Mouse (Mus musculus) stomach, embryonic 15.5 days (tissue): ENCODE results near the gene Rgs9bp. TPM values are rescaled to one million over a fixed set of nuclear protein-coding genes. Genes with fewer than 3 reads are reported as not detected.
"Not testable (repeated sequence)": the region's sequence is repeated elsewhere in the genome, so short reads cannot be mapped to it uniquely, and the experiment has no call there.

Experiments
- ATAC-seq: fragments of 200-750 bp; cut with Nextera tagmentation; 2 replicates; pipeline ENCODE4 v1.8.0; 2017; ENCODE audit warnings: low read depth, moderate number of reproducible peaks, moderate TSS enrichment; ENCODE audit not compliant: insufficient read depth, low FRiP score
- H3K27ac ChIP-seq: fragments of 300-500 bp; sonication (generic); 2 replicates; pipeline ENCODE4 v1.5.1; 2015; ENCODE audit warnings: mild to moderate bottlenecking, inconsistent platforms
- H3K27me3 ChIP-seq: fragments of 300-500 bp; sonication (generic); replicated peaks from 2 replicates; pipeline ENCODE4 v1.6.1; 2015; ENCODE audit warnings: inconsistent platforms
- H3K36me3 ChIP-seq: fragments of 300-500 bp; sonication (generic); 2 replicates; pipeline ENCODE4 v1.6.1; 2015; ENCODE audit warnings: inconsistent platforms
- H3K4me1 ChIP-seq: fragments of 300-500 bp; sonication (generic); 2 replicates; pipeline ENCODE4 v1.6.1; 2015; ENCODE audit warnings: inconsistent platforms
- H3K4me2 ChIP-seq: fragments of 300-500 bp; sonication (generic); 2 replicates; pipeline ENCODE4 v1.6.1; 2015; ENCODE audit warnings: mild to moderate bottlenecking, inconsistent platforms
- H3K4me3 ChIP-seq: fragments of 300-500 bp; sonication (generic); replicated peaks from 2 replicates; pipeline ENCODE4 v1.5.1; 2015; ENCODE audit warnings: inconsistent platforms
- H3K9ac ChIP-seq: fragments of 300-500 bp; sonication (generic); 2 replicates; pipeline ENCODE4 v1.6.1; 2015; ENCODE audit warnings: inconsistent platforms
- H3K9me3 ChIP-seq: fragments of 300-500 bp; sonication (generic); 2 replicates; pipeline ENCODE4 v1.6.1; 2016; ENCODE audit warnings: inconsistent platforms
- WGBS: fragments of 180-500 bp; shearing (Covaris S2); methylation state at CpG from one replicate; pipeline ENCODE4 v1.1.7; 2015; 5-methylcytosine and 5-hydroxymethylcytosine counted together
- polyA plus RNA-seq: library from polyadenylated mRNA; unstranded; fragments of >200 nt; fragmentation: Nextera tagmentation; extraction: Ambion mirVana; gene quantifications from 2 replicates; pipeline ENCODE4 v1.2.1, GENCODE M21; 2015

The Rgs9bp gene
- polyA plus RNA-seq, 1 experiment from 2014 or later, result 0.08 TPM

DNA sequence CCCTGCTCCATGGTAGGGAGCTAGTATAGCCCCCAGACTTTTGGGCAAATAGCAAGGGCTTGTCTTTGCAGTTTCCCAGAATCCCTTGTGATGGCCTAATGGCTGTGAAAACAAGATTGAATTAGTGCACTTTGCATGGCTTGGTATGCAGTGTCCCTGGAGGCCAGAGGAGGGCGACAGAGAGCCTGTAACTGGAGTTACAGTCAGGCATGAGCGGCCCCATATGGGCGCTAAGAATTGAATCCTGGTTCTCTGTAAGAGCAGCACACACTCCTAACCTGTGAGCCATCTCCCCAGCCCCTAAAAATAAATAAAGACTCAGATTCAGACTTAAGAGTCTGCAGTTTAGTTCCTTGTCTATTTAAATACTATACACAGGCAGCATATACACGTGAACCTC, 5.5 kb downstream of the Rgs9bp start:
- WGBS, result 40% methylated on average over 4 of the region's 4 CpGs
- H3K9me3 ChIP-seq, result no peaks in the 10 kb centered on the region
- no peak overlapping the region for H3K9ac ChIP-seq
- no peak for ATAC-seq
- H3K27ac ChIP-seq, result no peak overlapping the region
- no peaks in the 10 kb centered on the region for H3K36me3 ChIP-seq
- H3K4me2 ChIP-seq, result no peak overlapping the region
- peaks cover 19% of the 10 kb centered on the region for H3K27me3 ChIP-seq
- peaks cover 11% of the 10 kb centered on the region; the same call in 1 of the 2 replicates for H3K4me1 ChIP-seq
- H3K4me3 ChIP-seq, result no peak overlapping the region

GRCm38 (mm10) chr7:35570883-35571282, 14.5 kb downstream of the Rgs9bp start:
- ATAC-seq, H3K9ac ChIP-seq, H3K4me3 ChIP-seq, H3K4me1 ChIP-seq, H3K27ac ChIP-seq, H3K4me2 ChIP-seq, H3K27me3 ChIP-seq, H3K9me3 ChIP-seq, H3K36me3 ChIP-seq: not testable (repeated sequence)
- WGBS, result 22% methylated on average over 6 of the region's 6 CpGs

DNA sequence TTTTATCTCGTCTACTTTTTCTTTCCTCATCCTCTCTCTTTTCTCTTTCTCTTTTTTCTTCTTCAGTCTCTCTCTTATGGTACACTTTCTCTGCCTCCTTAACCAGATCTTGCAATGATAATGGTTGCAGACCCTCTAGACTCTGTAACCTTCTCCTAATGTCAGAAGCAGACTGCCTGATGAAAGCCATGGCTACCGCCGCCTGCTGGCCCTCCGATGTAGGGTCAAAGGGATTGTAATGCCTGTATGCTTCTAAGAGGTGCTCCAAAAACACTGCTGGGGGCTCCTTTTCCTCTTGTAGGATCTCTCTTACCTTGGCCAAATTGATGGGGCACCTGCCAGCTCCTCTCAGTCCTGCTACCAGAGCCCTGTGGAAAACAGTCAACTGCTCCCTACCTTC, 15.7 kb downstream of the Rgs9bp start:
- H3K9me3 ChIP-seq, H3K9ac ChIP-seq, ATAC-seq, H3K36me3 ChIP-seq, H3K4me3 ChIP-seq, H3K27ac ChIP-seq, H3K4me1 ChIP-seq, H3K27me3 ChIP-seq, H3K4me2 ChIP-seq: not testable (repeated sequence)
- WGBS, result 94% methylated on average over 4 of the region's 4 CpGs

GRCm38 (mm10) chr7:35565965-35566364, 19.4 kb downstream of the Rgs9bp start:
- H3K9ac ChIP-seq, H3K36me3 ChIP-seq, H3K27ac ChIP-seq, H3K4me2 ChIP-seq, H3K27me3 ChIP-seq, H3K9me3 ChIP-seq, H3K4me3 ChIP-seq, H3K4me1 ChIP-seq, ATAC-seq: not testable (repeated sequence)
- 75% methylated on average over 13 of the region's 13 CpGs for WGBS

DNA sequence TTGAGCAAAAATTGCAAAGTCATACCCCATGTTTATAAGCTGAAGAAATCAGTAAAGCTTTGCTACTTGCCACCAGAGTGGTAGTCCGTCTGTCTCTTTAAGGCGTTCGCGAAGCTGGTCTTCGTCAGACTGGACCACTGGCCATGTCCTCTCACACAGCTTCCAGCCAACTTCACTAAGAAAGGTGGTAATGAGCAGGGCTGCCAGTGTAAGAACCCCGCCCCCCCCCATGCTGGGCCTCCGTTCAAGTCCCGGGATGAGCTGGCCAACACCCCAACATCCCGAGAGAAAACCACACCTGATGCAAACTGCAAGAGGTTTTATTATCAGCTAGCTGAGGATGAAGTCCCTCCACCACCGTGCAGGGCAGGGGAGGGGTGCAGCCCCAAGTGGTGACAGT, 20.5 kb downstream of the Rgs9bp start:
- ATAC-seq, H3K27ac ChIP-seq, H3K9ac ChIP-seq, H3K27me3 ChIP-seq, H3K4me3 ChIP-seq, H3K4me1 ChIP-seq, H3K9me3 ChIP-seq, H3K36me3 ChIP-seq, H3K4me2 ChIP-seq: not testable (repeated sequence)
- WGBS, result 74% methylated on average over 10 of the region's 10 CpGs

DNA sequence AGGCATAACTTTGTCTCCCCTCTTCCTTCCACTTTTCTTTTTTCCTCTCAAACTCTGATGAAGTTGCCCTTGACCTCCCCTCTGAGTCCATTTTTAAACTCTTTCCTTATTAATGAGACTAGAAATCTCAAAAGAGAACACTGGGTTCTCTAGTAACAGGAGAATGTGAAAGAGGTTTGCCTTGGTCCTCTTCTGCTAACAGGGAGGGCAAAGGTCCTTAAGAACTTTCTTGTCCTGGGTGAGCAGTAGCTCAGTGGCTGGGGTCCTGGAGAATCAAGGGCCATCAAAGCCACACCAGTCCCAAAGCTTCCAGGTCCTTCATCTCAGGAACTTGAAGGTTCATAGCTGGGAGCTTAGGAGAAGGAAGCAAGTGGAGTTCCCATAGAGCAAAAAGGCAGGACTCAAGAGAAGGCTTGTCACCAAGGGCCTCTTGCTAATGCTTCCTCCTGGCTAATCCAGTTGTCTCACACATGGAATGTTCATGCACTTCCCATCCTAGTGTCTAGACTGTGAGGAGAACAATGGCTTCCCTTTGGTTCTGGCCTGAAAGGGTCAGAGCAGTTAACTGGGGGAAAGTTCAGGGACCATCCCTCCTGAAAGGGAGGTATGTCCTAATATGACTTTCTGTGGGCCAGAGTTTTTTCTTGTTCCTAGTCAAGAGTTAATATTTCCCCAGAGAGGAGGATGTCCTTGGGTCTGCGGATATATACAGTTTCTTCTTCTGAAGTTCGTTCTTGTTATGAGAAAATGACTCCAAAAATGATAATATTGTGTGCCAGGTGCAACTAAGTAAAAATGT, 21.1 kb downstream of the Rgs9bp start:
- no peak overlapping the region for H3K9ac ChIP-seq
- no peak overlapping the region for H3K27ac ChIP-seq
- no peaks in the 10 kb centered on the region for H3K36me3 ChIP-seq
- H3K9me3 ChIP-seq, result no peaks in the 10 kb centered on the region
- H3K4me2 ChIP-seq, result no peak overlapping the region
- H3K4me3 ChIP-seq, result no peak overlapping the region
- H3K4me1 ChIP-seq, result no peaks in the 10 kb centered on the region
- WGBS, result 79% methylated on average over 2 of the region's 2 CpGs
- no peaks in the 10 kb centered on the region for H3K27me3 ChIP-seq
- no peak for ATAC-seq

- Histone ChIP-seq H3K27me3 (no peaks in the 10 kb centered on the region), H3K4me1 (0 out of 2 replicates have a peak, but pooled peaks cover 2% of the 10 kb centered on the region), H3K27ac (no peak overlapping the region), H3K9me3 (no peaks in the 10 kb centered on the region), H3K36me3 (no peaks in the 10 kb centered on the region), H3K9ac (no peak overlapping the region), H3K4me3 (no peak overlapping the region), H3K4me2 (no peak overlapping the region)
- 67% methylated on average over 11 of the region's 11 CpGs for WGBS
- ATAC-seq, result no peak
Observed at GRCm38 (mm10) chr7:35563071-35563470, 22.3 kb downstream of the Rgs9bp start.

DNA sequence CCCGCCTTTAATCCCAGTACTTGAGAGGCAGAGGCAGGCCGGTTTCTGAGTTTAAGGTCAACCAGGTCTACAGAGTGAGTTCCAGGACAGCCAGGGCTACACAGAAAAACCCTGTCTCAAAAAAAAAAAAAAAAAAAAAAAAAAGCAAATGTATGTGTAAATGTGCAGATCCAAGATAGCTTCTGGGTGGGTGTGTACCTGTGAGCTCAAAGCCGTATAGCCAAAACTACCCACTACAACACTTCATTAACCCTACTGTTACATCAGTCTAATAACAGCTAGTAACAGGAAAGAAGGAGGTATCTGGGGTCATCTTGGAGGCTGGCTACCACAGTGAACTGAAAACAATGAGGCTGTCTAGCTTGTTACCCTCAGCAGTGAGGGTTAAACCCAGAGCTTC, 25.5 kb downstream of the Rgs9bp start:
- H3K27ac ChIP-seq, result no peak overlapping the region
- no peaks in the 10 kb centered on the region for H3K36me3 ChIP-seq
- no peak overlapping the region for H3K4me3 ChIP-seq
- no peak overlapping the region for H3K9ac ChIP-seq
- no peaks in the 10 kb centered on the region for H3K9me3 ChIP-seq
- WGBS, result 83% methylated on average over 3 of the region's 3 CpGs
- H3K4me1 ChIP-seq, result 0 out of 2 replicates have a peak, but pooled peaks cover 14% of the 10 kb centered on the region
- no peaks in the 10 kb centered on the region for H3K27me3 ChIP-seq
- H3K4me2 ChIP-seq, result no peak overlapping the region
- no peak for ATAC-seq

DNA sequence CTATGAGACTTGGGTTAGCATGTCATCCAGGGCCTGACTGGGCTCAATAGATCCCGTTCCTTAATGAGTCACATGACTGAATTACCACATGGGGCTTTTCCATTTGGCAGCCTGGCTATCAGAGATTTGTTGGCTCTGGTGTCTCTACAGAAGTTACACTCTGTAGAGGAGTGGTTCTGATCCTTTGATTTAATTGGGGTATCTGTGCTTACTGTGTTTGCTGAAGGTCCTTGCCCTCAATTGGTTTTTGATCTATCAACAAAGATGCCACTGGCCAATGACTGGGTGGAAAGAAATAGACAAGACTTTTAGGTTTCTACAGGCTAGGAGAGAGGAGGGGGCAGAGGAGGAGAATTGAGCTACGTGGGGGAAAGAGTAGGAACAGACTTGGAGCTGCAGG, 26.7 kb downstream of the Rgs9bp start:
- H3K9ac ChIP-seq, result no peak overlapping the region
- H3K36me3 ChIP-seq, result no peaks in the 10 kb centered on the region
- 58% methylated on average over 2 of the region's 2 CpGs for whole genome bisulfite sequencing
- no peak overlapping the region for H3K27ac ChIP-seq
- ATAC-seq, result no peak
- no peaks in the 10 kb centered on the region for H3K27me3 ChIP-seq
- H3K4me1 ChIP-seq, result 0 out of 2 replicates have a peak, but pooled peaks cover 16% of the 10 kb centered on the region
- no peak overlapping the region for H3K4me3 ChIP-seq
- no peaks in the 10 kb centered on the region for H3K9me3 ChIP-seq
- H3K4me2 ChIP-seq, result no peak overlapping the region

DNA sequence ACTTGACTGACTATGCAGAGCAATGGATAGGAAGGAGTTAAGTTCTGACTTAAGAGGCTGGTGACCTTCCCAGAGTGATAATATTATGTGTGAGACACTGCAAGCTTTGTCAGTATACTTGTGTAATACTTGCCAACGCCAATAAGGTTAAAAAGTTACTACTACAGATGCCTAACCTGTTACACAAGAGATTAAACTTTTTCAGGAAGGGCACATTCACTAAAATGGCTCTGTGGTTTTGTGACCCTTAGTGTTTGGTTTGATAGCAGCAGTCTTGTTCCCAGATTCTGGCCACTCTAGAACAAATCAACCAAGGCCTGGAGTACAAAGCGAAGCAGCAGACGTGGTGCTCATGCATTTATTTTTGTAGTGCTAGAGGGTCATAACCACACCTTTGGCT, 27.8 kb downstream of the Rgs9bp start:
- no peak overlapping the region for H3K9ac ChIP-seq
- peak overlapping the region; percentile 68; the same call in 1 of the 2 replicates for H3K27ac ChIP-seq
- 69% methylated on average over 3 of the region's 3 CpGs for WGBS
- H3K4me2 ChIP-seq, result no peak overlapping the region
- no peaks in the 10 kb centered on the region for H3K27me3 ChIP-seq
- H3K4me1 ChIP-seq, result 0 out of 2 replicates have a peak, but pooled peaks cover 16% of the 10 kb centered on the region
- H3K36me3 ChIP-seq, result no peaks in the 10 kb centered on the region
- no peak for ATAC-seq
- no peak overlapping the region for H3K4me3 ChIP-seq
- H3K9me3 ChIP-seq, result no peaks in the 10 kb centered on the region

DNA sequence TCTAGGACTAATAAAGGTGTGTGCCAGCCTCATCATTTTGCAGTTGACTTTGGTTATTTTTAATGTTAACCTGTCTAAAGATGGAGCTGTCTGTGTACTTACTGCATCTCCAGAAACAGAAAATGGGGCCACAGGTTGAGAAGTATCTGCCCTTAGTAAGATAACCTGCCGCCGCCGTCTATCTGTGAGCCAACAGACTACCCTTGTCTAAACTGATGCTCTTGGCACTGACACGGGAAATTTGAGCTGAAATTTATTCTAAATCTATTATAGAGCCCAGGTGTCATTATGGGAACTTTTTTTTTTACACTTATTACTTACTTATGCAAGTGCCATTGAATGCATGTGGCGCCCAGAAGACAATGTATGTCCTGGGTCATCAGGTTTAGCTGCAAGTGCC, 28.5 kb downstream of the Rgs9bp start:
- Histone ChIP-seq H3K9ac (no peak overlapping the region), H3K4me3 (no peak overlapping the region), H3K4me1 (0 out of 2 replicates have a peak, but pooled peaks cover 16% of the 10 kb centered on the region), H3K27me3 (no peaks in the 10 kb centered on the region), H3K4me2 (no peak overlapping the region), H3K36me3 (no peaks in the 10 kb centered on the region), H3K27ac (peak overlapping the region; percentile 68), H3K9me3 (no peaks in the 10 kb centered on the region)
- WGBS, result 82% methylated on average over 5 of the region's 5 CpGs
- ATAC-seq, result no peak

GRCm38 (mm10) chr7:35556205-35556603, 29.2 kb downstream of the Rgs9bp start, which contains the start of gene Nudt19:
TSS of gene Nudt19 (minus strand) at chr7:35556304.
- no peaks in the 10 kb centered on the region for H3K36me3 ChIP-seq
- peak within 1 kb of the TSS; percentile 95 for H3K4me2 ChIP-seq
- H3K4me1 ChIP-seq, result 0 out of 2 replicates have a peak, but pooled peaks cover 16% of the 10 kb centered on the region
- no peaks in the 10 kb centered on the region for H3K9me3 ChIP-seq
- no peaks in the 10 kb centered on the region for H3K27me3 ChIP-seq
- ATAC-seq, result no peak
- H3K9ac ChIP-seq, result peak within 1 kb of the TSS; percentile 91
- H3K4me3 ChIP-seq, result peak within 1 kb of the TSS; percentile 79
- peak within 1 kb of the TSS; percentile 97 for H3K27ac ChIP-seq
- WGBS, result 72% methylated on average over 4 of the region's 4 CpGs
